Mouse (Mus musculus): ENCODE measurements around the gene Unk.

The Unk gene

DNA sequence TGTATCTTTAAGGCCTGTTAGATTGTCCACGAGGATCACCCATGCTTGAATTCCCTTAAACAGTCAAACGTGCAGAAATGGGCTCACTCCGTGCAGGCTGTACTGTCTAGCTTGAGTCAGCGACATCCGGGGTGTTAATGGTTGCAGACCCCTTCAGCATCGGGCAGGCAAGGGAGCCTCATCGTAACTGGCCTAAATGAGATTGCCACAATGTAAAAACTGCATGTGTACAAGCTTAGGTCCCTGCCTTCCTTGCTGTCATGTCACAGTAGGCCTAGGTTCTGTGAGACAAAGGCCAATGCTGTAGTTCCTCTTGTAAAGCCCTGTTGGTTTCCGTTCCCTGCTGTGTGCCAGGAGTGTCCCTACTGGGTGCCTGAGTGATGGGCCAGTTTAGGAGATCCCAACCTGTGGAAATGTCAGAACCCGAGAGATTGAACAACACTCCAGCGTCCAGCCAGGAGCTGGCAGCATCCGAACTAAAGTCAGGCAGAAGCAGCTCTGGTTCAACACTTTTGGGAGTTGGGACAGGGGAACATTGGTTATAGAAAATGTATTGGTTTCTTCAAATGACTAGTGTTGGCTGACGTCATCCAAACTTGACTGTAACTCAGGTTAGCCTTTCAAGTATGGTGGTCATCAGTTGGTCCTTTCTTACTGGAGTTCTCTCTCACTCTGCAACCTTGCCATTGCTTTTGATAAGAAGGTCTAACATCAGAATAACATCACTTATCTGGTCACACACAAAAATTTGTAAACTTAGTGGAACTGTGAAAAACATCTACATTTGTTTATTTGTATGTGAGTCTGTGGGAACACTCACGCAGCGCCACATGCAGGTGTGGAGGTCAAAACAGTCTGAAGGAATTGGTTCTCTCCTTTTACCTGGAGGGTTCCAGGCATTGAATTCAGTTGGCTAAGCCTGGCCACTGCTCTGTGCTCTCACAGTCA, 1.1 kb downstream of the Unk start:
- peak in 1 of 2 experiments; percentile 17 for DNase-seq (ENCODE audit: low spot score in 2 of 2)

DNA sequence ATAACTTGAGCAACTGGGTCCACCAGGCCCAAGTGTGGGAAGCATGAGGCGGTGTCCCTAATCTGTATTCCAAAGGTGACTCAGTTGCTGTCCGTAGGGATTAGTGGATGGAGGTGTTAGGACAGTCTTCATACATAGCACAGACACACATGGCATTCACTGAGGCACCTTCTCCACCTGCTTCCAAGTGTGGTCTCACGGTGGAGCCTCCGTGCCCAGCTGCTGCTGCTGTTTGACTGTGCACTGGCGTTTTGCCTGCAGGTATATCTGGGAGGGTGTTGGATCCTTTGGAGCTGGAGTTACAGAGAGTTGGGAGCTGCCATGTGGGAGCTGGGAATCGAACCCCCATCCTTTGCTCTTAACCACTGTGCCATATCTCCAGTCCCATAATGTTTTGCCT, 4.5 kb downstream of the Unk start:
- no peak for DNase-seq (ENCODE audit: low spot score in 2 of 2)

DNA sequence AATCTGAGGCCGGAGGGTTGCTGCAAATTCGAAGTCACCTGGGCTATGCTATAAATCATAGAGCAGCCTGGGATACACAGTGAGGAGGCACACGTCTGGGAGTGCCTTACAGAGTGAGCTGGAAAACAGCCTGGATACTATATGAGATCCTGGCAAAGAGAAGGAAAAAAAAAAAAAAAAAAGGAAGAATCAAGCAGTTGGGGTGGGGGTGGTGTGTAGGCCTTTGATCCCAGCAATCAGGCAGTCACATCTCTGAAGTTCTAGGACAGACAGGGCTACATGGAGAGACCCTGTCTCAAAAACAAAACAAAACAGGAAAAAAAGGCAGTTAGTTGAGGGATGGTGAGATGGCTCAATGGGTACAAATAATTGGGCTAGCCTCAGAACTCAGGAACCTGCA, 6.5 kb downstream of the Unk start:
- DNase-seq (ENCODE audit: low spot score in 2 of 2): no peak

DNA sequence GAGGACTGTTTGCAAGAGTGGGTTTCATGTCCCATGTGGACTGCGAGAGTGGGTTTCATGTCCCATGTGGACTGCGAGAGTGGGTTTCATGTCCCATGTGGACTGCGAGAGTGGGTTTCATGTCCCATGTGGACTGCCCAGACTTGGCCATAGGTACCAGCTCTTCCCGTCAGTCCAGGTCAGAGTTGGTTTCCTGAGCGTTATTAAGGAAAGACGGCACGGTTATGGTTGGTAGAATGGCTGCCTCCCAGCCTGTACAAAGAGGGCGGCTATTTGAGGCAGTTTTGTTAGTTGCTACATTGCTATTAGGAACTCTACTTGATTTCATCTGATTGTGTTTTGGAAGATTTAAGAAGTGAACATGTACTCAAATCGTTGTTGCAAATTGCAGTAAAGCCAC, 7.7 kb downstream of the Unk start:
- DNase-seq (ENCODE audit: low spot score in 2 of 2): no peak

DNA sequence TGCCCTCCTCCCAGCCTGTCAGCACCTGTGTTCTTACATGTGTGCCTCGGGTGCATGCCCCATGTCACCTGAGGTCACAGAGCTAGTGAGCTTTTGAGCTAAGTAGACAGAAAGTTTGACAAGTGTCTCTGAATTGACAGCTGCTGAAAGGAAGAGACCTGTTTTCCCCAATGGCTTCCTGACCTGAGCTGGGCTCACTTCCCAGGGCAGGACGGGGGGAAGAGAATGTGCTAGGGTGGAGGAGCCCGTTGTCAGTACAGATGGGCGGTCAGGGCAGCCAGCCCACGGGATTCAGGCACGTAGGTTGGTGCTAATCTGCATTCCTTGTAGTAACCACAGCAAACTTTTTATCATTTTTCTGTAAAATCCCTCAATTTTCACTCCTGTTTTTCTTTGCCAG, 10.5 kb downstream of the Unk start:
- DNase-seq (ENCODE audit: low spot score in 2 of 2): no peak

DNA sequence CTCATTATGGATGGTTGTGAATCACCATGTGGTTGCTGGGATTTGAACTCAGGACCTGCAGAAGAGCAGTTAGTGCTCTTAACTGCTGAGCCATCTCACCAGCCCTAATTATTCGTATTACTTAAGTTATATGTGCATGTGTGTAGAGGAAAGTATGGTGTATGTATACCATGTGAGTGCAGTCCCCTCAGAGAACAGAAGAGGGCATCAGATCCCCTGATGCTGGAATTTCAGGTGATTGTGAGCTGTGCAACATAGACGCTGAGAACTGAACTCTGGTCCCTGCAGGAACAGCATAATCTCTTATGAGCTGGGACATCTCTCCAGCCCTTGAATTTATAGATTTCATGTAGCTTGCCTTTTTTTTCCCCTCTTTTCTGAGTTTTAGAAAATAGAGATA, 11.7 kb downstream of the Unk start:
- no peak for DNase-seq (ENCODE audit: low spot score in 2 of 2)

- DNase-seq (ENCODE audit: low spot score in 2 of 2): no peak
Observed at GRCm38 (mm10) chr11:116042372-116043138, 12.4 kb downstream of the Unk start.

GRCm38 (mm10) chr11:116043286-116043685, 13.2 kb downstream of the Unk start:
- no peak for DNase-seq (ENCODE audit: low spot score in 2 of 2)

DNA sequence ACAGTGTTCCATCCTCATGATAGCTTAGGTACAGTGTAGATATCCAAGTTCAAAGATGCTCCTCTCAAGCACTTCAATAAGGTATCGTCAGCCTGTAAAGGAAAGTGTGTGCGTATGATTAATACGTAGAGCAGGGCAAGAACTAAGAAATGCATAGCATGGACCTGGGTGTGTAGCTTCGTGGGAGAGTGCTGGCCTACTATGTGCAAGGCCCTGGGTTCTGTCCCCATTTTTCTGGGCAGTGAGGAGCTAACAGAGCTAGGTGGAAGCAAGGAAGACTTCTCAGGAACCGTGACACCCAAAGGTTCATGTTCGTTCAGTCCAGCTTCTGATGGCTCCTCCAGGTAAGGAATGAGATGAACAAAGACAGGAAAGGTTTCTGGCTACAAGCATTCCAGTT, 15.1 kb downstream of the Unk start:
- no peak for DNase-seq (ENCODE audit: low spot score in 2 of 2)

- no peak for DNase-seq (ENCODE audit: low spot score in 2 of 2)
Observed at GRCm38 (mm10) chr11:116049610-116050009, 19.5 kb downstream of the Unk start.

DNA sequence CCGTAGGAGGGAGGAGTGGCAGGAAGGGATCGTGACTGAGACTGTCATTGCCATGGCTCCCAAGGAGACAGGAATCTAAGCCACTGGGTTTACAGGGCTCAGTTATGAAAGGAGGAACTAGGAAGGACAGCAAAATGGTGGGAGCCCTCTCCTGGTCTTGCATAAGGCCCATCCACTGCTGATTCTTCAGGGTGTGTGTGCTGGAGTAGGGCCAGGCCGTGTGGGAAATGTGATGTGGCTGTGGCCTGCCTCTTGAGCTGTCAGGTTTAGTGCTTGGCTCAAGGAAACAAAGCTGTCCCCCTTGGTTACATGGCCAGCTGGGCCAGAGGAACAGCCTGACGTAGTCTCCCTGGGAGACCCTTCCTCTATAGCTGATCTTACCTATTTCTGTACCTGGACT, 20.1 kb downstream of the Unk start:
- DNase-seq (ENCODE audit: low spot score in 2 of 2): no peak

- no peak for DNase-seq (ENCODE audit: low spot score in 2 of 2)
Observed at GRCm38 (mm10) chr11:116053510-116054229, 23.5 kb downstream of the Unk start.

DNA sequence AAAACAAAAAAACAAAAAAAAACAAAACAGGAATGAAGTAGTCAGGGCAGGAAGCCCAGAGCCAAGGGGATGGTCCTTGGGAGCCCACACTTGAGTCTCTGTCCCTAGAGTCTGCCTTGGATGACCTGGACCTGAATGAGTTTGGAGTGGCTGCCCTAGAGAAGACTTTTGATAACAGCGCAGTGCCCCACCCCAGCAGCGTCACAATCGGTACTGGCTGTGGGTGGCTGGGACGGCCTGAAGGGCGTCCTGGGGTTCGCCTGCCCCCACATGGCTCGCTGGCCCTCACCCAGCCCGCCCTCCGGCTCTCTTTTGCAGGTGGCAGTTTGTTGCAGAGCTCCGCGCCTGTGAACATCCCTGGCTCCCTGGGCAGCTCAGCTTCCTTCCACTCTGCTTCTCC, 25.8 kb downstream of the Unk start:
- no peak for DNase-seq (ENCODE audit: low spot score in 2 of 2)

DNA sequence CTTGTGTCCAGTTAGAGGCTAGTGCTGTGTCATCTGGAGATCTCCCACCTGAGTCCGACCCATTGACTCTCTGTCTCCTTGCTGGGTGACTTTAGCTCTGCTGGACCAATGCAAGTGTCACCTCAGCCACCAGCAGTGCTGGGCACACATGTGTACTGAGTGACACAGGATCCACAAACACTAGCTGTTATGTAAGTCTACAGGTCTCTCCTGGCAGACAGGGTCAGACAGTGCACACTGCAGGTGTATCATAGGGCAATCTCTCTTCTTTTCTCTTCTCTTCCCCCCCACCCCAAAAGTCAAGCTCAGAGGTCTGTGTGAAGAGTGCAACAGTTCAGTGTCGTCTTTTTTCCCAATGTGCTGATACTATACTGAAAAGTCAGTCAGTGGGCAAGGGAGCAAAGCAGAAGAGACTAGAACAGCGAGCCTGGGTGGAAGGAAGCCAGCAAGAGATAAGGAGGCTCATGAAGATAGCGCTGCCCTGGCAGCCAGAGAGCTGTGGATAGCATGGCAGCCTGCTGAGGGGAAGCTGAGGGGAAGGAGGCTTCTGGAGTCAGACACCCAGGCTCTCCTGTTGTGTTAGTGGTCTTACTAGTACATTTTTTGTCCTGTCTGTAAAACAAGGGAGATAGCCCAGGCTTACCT, 27.2 kb downstream of the Unk start:
- no peak for DNase-seq (ENCODE audit: low spot score in 2 of 2)

DNA sequence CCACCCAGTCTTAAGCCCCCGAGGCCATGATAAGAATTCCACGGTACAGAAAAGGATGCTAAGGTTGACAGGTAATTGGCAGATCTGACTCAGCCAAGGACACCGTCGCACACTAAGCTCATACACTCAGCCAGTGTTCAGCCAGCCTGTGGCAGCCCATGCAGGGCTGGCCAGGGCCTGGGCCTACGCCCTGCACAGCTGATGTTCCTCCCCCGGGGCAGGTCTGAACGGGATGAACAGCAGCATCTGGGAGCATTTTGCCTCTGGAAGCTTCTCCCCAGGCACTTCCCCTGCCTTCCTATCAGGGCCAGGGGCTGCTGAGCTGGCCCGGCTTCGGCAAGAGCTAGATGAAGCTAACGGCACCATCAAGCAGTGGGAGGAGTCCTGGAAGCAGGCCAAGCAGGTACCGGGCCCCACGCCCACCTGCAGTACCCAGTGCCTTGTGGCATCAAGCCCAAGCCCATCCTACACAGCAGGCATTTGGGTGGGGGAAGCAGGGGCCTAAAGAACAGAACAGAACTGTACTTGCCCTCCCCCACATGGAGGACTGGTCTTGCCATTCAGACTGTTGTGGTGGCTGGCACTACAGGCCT, 28.0 kb downstream of the Unk start:
- DNase-seq (ENCODE audit: low spot score in 2 of 2): no peak

- no peak for DNase-seq (ENCODE audit: low spot score in 2 of 2)
Observed at GRCm38 (mm10) chr11:116058868-116059690, 29.0 kb downstream of the Unk start.

DNA sequence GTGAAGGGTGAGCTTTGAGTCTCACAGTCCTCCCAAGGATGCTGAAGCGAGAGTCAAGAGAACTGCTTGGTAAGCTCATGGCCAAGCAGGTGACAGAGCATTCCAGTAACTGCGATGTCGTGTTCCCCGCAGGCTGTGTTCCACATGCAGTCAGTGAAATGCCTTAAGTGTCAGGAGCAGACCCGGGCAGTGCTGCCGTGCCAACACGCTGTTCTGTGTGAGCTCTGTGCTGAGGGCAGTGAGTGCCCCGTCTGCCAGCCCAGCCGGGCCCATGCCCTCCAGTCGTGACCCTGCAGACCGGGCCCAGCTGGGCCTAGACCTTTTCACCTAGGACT, 29.5 kb downstream of the Unk start:
- DNase-seq (ENCODE audit: low spot score in 2 of 2): no peak

DNA sequence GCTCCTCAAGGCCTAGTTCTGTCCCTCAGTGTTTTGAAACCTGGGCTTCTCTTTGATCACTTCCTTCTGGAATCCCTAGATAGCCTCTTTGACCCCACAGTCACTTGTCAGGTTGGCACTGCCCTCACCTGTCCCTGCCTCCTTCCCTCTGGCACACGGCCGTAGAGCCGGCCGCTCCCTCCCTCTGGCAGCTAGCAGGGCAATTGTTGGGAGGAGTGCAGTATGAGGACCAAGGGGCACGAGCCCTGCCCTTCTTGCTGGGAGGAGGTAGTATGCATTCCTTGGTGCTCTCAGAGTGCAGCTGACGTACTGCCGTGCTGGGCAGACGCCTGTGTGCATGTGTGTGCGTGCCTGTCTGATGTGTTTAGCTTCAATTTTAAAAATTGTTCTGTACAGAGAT, 30.5 kb downstream of the Unk start:
- DNase-seq (ENCODE audit: low spot score in 2 of 2): no peak

DNA sequence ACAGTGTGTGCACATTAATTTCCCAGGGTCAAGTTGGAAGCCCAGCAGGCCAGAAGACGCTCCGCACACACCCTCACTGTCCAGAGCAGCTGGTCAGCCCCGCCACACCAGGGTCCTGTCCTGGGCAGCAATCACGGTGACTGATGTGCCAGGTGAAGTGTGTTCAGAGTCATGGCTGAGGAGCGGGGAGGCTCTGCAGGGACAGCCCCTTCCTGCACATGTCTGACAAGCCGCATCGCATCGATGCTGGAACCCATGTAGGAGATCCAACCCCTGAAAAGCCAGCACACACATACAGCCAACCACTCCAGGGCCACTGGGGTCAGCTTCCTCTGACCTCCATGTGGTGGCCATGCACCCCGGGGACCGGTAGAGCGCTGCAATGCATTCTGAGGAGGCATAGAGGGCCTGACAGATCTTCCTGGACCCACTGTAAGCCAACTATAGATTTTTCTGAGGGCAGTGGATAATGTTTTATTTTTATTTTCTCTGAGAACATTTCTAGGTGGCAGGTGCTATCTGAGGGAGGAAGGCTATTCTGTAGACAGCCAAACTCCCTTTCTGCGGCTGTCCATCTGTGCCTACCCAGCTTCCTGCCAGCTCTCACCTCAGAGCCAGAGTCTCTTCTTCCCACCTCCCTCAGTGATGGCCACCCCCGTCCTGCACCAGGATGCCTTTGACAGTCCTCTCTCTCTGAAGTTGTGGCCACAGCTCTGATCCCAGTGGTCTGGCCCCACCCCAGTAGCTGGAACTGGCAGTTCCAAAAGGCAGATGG, 31.7 kb downstream of the Unk start:
- no peak for DNase-seq (ENCODE audit: low spot score in 2 of 2)

GRCm38 (mm10) chr11:116062521-116062920, 32.4 kb downstream of the Unk start:
- DNase-seq (ENCODE audit: low spot score in 2 of 2): no peak
